Mouse (Mus musculus) adrenal gland, postnatal 14 days (tissue): ENCODE measurements around the gene Adcy7. TPM values are rescaled to one million over a fixed set of nuclear protein-coding genes. Genes with fewer than 3 reads are reported as not detected.

Source experiments
- DNase-seq: peaks from one replicate; pipeline ENCODE4 v3.0.0; 2021; ENCODE audit warnings: mixed read lengths
- long read RNA-seq, 2 experiments: library from polyadenylated mRNA; stranded (forward); transcript quantifications; one replicate each; pipeline ENCODE4 v2.0.0; 2021
- total RNA-seq: library from RNA; stranded (reverse); gene quantifications from 2 replicates; pipeline ENCODE4 v1.2.3, GENCODE M21; 2021

Adcy7 gene
- 5.6 and 12.8 TPM in 2 replicates for total RNA-seq
- long read RNA-seq, experiment 1, full-length matches to known transcripts = 1 of 5 reads
- long read RNA-seq, experiment 1, partial matches to known transcripts = 1 of 5 reads
- long read RNA-seq, experiment 1, other reads (novel, unspliced or antisense) = 3 of 5 reads
- long read RNA-seq, experiment 2, partial matches to known transcripts = 3 of 5 reads
- long read RNA-seq, experiment 2, other reads (novel, unspliced or antisense) = 2 of 5 reads

DNA sequence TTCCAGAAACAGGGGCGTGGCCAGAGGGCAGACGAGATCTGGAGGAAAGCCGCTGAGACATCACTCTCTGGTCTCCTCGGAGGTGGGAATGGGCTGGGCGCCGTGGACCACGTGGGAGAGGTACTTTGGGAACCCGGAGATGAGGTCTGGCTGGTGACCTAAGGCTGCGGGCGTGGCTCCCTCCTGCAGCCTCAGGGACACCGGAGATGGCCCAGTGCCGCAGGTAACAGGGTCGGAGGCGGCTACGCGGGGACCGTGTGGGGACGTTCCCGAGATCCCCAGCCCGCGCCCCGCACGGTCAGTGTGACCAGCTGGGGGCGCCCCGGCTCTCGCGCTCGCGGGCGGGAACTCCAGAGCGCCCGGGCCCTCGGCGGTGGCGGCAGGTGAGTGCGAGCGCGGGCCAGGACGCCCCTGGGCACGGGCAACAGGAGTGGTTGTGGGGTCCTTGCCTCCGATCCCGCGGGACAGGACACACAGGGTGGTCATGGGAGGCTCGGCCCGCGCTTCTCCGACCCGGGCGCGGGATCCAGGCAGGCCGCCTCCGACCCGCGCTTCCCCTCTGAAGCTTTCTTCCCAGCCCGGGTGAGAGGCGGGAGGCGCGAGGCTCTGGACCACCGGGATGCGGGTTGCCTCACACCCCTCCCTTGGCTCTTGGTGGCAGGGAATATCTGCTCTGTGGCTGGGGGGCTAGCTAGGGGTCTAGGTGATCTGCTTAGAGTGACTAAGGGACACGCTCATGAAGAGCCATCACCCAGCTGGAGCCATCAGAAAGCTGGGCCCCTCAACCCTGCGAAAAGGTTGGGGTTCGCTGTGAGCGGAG lies at the start of gene Adcy7:
Adcy7 (plus strand) TSS at position 173 of the 820 bp plus-strand sequence.
- DNase-seq = peak; percentile 81

DNA sequence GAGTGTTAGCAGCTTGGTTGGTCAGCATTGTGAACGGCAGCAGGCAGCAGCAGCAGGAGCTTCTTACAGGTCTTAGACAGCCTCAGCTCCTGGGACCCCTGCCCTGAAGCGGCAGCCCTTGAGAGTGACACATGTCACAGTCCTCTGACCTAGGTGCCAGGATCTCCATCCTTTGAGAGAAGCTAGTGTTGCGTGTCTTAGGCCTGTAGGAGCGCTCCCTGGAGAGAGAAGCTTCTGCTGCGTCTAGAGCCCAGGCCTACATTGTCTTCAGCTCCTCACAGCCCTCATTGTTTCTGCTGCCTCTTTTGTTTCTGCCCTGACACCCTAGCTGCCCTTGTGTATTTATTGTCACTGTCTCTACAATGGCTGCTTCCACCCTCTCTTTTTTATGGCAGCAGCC lies 46.8 kb upstream of the Adcy7 start:
- no peak for DNase-seq

DNA sequence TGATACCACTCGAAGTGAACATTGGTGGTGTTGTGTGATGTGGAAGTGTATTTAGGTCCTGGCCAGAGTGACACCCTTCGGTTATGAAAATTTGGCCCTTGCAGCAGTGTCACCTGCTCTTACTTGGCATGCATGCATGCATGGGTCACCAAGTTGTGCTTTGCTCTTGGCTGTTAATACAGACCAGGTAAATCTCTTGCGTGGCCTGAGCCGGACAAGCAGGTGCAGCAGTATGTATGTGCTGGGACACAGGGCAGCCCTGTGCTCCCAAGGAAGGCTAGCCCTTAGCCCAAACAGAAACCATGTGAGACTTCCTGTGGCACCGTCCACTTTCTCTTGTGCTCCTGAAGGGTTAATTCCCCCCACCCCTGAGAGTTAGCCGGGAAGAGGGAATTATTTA lies 44.4 kb upstream of the Adcy7 start:
- no peak for DNase-seq

DNA sequence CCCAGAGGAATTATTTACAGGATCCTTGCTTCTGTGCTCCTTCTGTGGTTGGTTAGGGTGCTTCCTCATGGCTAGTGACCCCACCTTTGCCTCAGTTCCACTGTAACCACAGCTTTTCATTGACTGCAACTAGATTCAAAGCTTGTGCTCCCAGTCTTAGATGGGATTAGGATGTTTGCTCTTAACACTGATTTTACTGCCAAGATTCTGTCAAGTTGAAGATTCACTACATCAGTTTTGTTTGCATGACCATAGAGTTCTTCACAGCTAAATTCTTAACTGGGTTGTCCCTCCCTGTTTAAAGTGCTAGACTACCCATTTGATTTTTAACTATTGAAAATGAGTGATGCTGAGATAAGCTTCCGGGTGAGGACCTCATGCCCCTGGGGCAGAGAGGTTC lies 43.9 kb upstream of the Adcy7 start:
- DNase-seq = no peak

DNA sequence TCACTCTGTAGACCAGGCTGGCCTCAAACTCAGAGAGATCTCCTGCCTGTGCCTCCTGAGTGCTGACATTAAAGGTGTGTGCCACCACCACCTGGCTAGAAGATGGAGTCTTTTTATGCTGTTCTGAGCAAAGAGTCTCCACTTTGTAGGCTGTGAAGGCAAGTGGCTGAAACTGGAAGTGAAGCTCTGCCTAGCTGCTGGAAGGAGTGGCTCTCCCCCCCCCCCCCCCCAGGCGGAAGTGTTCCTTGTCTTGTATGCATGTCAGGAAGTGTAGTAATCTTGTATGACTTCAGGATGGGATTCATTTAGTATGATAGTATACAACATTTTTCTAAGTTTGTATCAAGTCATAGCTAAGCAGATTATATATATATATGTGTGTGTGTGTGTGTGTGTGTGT lies 43.4 kb upstream of the Adcy7 start:
- DNase-seq = no peak

DNA sequence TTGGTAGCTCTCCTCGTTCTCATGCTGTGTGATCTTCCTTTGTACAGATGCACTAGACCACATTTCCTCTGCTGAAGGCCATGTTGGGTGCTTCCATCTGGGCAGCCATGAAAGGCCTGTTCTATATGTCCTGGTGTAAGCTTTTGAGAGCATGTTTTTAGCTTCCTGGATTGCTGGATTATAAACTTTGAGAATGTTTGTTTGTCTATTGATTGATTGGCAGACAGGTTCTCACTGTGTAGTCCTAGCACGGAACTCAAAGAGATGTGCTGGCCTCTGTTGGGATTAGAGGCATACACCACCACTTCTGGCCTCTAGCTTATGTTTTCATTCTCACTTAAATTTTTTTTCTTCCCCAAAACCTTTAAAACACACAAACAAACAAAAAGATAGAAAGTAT lies 35.5 kb upstream of the Adcy7 start:
- DNase-seq = no peak

DNA sequence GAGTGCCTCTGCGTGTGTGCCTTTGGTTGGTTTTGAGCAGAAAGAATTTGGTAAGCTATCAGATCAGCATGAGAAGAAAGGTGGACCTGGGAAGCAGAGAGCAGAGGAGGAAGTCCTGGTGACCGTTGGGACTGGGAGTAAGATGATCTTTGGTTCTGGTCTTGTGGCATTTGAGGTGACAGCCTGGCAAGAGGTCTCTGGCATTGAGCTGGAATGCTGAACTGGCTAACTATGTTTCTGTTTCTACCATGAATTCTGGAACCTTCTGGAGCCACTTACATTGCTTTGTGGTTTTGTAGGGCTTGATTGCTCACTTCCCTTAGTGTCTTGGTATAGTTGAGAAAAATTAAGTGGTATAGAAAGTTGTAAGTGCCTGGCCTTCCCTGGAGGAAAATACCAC lies 34.6 kb upstream of the Adcy7 start:
- no peak for DNase-seq

DNA sequence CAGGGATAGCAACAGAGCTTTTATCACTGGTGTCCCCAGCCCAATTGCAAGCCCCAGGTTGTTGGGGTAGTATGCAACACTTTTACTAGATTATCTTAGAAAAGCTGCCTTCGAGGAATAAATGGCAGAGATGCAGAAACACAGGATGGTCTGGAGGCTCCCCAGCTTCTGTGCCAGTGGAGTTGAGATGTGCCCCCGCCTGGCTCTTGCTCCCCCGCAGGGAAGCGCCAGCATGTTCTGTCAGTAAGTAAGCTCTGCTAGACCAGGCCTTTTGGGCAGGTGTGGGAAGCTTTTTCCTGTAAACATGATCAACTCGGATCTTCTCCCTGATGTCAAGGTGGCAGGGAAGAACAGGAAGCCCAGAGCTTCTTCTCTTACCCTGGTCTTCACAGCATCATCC lies 32.9 kb upstream of the Adcy7 start:
- DNase-seq = no peak

DNA sequence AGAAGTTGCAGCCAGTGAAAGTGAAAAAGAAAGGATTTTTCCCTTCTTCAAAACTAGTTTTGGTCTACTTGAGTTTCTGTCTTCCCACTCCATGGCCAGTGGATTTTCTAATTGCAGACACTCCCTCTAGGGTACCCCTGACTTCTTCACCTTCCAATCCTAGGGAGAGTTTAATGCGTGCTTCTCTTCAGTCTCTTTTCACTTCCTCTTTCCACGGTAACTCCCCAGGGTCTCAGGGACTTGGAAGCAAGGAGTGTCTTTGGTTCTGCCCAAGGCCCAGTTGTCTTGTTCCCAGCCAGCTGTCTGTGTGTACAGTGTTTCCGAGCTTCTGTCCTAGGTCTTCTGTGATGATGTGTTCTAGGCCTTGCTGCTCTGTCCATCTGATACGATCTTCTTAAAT lies 30.3 kb upstream of the Adcy7 start:
- no peak for DNase-seq

DNA sequence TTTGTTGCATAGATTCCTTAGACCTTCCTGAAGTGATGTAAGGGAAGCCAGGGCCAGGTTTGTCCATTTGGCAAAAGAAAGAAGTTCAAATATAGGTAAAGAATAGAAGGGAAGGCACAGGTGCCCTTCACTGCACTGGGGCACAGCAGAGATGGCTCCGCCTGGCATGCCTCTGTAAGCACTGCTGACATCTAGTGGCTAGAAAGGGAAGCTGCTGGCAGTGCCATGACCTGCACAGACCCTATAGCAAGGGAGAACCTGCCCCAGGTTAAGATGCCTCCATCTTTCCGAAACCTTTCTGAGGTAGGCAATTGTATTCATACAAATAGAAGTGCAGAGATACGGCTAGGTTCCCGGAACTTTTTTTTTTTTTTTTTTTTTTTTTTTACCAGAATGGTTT lies 27.9 kb upstream of the Adcy7 start:
- peak; percentile 77 for DNase-seq

DNA sequence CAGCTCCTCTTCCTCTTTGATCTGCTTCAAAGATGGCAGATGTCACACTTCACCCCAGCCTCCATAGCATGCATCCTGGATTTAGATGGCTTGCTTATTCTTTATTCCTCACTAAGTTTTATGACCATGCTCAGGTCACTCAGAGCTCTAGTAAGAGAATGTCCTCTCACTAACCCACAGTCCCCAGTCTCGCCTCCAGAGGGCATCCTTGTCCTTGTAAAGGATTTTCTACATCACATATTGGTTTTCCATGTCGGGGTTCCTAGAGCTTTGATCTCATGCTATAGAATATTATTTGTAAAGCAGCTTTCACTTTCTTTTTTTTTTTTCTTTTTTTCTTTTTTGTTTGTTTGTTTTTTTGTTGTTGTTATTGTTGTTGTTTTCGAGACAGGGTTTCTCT lies 19.4 kb upstream of the Adcy7 start:
- peak; percentile 74 for DNase-seq

DNA sequence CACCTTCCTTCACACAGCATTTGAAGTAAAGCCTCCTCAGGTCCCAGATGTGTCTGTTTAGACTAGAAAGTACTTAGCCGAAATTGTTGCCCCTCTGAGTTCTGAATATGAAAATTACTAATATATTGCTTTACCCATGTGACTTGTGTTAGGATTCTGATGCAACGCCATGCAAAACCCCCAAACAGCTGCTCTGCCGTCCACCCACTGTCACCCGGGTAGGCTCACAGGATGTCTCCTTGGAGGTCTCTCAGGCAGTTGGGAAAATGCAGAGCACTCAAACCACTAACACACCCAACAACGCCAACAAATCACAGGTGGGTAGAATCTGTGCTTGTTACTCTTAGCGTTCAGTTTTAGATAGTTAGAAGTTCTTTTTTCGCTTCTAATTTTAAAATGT lies 17.2 kb upstream of the Adcy7 start:
- DNase-seq = no peak

DNA sequence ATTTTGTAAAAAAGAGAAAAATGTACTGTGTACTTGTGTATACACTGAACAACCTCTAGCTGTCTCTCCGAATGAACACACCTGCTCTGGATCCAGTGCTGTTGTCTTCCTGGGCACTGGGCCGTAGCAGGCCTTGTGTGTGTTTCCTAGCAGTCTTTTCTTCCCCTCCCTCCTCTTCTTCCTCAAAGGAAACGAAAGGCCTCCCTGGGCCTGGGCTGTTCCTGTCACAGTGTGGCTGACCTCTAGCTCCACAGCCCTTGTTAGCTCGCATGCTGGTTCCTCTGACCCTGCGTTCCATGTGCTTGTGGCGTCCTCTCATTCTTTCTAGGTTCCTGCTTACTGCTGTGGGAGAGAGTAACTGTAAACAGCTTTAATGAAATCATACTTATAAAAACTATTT lies 14.2 kb upstream of the Adcy7 start:
- no peak for DNase-seq

DNA sequence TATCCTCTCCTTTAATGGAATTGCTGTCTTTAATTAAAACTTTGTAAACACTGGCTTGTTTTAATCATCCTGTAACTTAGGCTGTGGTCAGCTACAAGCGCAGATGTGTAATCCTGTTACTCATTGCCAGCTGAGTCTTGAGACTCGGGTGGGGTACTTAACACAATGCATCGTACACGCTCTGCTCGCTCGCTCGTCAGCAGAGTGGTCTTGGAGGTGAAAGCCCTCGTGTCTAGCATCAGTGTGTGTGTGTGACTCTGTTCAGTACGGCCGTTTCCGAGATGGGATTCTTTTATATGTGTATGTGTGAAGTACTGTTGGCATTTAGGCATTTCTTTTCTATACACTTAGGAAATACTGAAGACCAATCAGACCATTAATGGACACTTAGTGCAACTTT lies 13.7 kb upstream of the Adcy7 start:
- DNase-seq = no peak

DNA sequence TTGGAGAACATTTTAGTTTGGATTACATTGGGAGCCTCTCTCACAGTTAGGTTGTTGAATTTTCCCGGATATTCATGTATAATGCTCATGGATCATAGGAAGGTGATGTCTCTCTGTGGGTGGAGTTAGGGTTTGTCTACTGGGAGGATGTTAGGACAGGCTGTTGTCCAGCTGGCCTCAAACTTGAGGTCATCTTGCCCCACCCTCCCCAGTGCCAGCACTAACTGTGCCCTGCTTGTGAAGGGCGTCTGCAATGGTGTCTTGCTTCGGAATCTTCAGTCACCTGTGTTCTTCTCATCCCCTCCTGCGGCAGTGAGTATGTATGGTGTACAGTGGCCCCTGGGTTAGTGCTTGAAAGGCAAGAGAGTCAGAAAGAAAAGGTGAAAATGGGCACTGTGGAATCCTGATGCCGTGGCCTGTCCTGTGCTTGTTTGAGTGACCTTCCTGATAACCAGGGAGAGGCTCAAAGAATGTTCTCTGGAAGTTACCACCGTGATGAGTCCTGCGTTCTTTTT lies 11.7 kb upstream of the Adcy7 start:
- peak; percentile 47 for DNase-seq

DNA sequence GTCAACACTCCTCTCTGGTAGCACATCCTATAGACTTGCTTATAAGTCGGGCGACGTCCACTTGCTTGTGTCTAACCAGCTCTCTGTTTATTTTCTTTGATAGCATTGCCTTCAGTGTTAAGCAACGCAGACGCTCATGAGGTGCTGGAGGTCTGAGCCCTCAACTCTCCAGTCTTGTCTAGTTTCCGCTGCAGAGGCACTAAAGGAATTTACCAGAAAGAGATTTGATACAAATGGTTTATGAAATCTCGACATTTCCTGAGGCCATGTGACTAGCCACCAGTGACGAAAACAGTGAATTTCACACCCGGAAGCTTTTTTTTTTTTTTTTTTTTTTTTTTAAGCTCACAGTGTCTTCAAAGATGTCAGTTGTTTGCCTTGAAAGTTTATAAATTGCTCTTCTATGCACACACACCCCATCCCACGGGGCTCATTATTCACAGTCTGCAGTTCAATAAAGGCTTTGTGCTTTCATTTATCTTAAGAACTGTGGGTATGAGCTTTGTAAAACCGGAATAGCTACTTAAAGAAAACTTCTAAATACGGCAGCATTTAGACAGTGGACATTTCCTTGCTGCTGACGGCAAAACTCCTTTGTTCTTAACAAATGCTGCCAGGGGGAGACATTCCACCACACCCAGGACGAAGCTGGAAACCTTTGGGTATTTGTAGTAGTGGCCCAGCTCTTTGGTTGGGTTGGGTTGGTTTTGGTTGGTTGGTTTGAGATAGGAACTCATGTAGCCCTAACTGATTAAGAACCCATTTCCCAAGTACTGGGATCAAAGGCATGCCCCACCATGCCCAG lies 9.2 kb upstream of the Adcy7 start:
- no peak for DNase-seq

DNA sequence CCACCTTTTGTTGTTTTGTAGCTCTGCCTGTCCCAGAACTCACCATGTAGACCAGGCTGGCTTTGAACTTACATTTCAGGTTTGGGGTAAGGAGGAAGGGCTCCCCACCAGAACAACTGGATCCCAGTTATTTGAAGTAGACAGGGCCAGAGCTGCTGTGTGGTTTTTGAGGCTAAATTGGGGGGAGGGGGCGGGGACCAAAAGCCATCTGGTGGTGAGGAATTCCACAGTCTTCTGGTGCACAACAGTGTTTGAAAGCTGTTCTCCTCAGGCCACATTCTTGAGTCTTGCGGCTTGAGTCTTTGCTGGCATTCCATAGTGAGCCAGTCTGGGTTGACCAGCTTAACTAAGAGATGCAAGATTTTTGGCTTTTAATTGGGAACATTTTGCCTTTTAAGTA lies 6.7 kb upstream of the Adcy7 start:
- no peak for DNase-seq

DNA sequence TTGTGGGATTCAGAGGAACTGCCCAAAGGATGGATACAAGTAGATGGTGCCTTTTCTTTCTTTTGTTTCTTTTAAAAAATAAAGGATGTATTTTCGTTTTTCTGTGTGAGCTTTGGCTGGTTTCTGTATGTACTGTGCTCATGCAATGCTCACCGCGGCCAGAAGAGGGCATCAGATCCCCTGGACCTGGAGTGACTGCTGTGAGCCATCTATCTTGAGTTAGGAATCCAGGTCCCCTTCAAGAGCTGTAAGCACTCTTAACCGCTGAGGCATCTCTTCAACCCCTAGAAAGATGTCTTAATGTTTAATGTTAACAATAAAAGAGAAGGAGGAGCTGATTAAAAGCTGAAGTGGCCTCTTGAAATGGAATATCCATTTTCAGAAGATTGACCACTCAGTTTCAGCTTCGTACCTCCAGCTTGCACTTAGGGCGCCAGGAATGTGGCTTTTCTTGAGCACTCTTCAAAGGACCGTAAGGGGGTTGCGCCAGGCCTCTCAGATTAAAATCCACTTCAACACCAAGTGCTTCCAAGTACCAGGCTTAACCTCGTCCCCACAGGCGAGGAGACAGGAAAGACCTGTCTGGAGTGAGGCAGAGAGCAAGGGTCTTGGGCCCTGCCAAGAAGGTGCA lies 5.9 kb upstream of the Adcy7 start:
- peak; percentile 87 for DNase-seq

DNA sequence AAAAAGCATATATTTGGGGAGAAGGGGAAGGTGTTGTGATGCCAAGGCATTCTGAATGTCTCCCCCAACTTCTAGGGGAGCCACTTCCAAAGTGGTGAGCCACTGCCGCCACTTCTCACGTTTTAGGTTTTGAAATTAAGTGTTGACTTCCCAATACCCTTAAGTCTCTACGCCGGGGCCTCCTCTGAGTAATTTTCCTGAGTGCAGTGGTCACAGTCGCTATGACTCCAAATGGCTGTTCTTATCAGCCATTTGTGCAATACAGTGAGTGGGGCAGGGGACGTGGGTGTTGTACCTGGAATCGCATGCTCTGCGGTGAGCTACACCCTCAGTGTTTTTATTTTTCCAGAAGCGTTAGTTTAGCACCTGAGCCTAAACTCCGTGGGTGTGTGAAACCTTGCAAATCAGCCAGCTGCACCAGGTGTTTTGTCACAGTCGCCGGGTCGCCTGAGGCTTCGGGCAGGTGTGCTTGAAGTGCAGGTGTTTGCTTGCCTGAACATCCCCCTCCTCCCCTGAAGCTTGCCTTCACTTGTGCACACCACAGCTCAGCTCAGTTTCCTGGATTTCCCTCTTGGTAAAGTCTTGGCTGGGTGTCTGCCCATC lies 5.3 kb upstream of the Adcy7 start:
- no peak for DNase-seq

DNA sequence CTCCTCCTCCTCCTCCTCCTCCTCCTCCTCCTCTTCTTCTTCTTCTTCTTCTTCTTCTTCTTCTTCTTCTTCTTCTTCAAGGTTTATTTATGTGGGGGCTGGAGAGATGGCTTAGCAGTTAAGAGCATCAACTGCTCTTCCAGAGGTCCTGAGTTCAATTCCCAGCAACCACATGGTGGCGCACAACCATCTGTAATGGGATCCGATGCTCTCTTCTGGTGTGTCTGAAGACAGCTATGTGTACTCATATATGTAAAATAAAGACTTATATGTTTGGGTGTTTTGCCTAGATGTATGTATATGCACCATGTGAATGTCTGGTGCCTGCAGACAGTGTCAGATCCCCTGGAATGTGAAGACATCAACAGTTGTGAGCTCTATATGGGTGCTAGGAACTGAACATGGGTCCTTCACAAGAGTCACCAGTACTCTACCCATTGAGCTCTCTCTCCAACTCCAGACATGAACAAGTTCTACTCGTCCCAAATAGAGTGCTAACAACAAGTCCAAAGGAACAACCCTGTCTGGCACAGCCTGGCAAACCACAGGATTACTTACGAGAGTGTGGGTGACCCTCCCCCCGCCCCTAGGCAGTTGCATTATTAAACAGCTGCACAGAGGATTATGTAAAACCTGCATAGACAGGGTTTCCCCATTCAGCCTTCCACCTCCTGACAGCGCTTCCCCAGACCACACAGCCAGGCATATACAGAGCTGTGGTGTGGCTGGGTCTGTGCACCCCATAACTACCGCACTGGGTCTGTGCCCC lies 2.9 kb upstream of the Adcy7 start:
- no peak for DNase-seq

DNA sequence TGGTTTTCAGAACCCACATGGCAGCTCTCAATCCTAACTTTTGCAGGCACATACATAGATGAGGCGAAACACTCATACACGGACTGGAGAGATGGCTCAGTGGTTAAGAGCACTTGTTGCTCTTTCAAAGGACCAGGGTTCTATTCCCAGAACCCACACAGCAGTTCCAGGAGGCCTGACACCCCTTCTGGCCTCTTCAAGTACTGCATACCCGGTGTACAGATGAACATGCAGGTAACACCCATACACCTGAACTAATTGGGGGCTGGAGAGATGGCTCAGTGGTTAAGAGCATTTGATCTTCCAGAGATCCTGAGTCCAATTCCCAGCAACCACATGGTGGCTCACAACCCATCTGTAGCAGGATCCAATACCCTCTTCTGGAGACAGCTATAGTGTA lies 2.1 kb upstream of the Adcy7 start:
- DNase-seq = no peak
